Mouse (Mus musculus) fat pad, adult 2 months (tissue): Measurements from ENCODE around the gene Fbxw4.
A peak's percentile ranks its signal among the peaks of the same experiment; 100 is the strongest.

Source experiments
- DNase-seq: peaks from one replicate; pipeline ENCODE4 v3.0.0-alpha.2; 2011; ENCODE audit warnings: low read depth, low spot score; ENCODE audit errors: extremely low read depth

Gene Fbxw4

DNA sequence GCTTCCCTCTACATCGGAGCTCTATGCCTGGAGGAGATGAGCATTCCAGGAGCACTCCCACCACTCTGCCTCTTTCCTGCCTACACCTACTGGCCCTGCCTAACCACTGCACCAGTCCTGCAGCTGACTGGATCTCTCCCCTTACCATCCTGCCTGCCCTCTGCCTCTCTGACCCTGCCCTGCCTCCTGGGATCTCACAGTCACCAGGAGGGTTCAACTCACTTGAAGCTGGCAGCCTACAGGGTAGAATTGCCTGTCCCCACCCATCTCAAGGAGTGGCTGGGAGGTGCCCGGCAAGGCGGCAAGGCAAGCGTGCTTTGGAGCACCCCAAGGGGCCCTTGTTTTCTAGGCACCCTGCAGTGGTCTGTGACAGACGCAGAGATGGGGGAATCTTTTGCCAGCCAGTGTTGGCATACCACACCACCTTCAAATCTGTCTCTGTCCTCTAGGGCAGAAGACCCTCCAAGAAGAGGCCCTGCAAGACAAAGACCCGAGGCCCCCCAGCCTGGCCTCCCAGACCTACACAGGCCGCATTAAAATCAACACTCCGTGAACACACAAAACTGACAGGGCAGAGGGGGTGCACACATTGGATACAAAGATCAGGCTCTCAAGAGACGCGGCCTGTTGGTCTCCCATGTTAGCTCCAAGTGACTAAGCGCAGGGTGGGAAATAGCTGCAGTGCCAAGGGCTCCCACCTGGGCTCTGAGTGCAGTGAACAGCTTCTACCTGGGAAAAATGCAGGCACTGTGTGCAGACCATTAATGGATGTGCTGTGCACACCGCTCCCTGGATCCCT lies 44.5 kb downstream of the Fbxw4 start:
- no peak for DNase-seq

- no peak for DNase-seq
Observed at GRCm38 (mm10) chr19:45614928-45615327, 45.2 kb downstream of the Fbxw4 start.

DNA sequence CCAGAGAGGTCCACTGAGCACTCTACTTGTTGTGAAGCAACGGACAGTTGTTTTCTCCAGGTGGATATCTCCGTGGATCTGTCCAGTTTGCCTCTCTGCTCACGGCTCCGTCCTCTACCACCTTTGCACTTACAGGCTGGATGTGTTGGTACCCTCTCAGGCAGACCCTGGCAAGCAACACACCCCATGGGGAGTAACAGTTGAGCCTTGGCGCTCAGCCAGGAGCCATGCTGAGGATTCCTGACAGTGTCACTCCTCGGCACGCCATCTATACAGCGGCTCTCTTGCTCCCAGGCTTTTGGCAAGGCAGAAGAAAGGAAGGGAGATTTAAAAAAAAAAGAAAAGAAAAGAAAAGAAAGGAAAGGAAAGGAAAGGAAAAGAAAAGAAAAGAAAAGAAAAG lies 45.7 kb downstream of the Fbxw4 start:
- no peak for DNase-seq

DNA sequence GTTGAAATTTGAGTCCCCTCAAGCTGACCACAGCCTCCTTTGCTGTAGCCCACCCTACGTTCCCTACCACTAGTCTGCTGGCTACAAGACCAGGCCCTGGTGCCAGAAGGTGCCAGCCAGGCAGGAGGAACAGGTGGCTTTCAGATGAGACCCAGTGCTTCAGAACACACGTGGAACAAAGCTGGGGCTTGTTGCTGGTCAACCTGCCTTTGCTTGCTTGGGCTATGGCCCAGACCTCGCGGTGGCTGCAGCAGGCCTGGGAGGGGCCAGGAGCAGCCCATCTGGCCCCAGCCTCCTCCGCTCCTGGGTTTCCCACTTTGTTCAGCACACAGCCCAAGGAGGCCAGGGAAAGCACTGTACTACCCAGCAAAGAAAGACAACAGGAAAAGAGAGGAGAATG lies 49.3 kb downstream of the Fbxw4 start:
- DNase-seq: no peak

DNA sequence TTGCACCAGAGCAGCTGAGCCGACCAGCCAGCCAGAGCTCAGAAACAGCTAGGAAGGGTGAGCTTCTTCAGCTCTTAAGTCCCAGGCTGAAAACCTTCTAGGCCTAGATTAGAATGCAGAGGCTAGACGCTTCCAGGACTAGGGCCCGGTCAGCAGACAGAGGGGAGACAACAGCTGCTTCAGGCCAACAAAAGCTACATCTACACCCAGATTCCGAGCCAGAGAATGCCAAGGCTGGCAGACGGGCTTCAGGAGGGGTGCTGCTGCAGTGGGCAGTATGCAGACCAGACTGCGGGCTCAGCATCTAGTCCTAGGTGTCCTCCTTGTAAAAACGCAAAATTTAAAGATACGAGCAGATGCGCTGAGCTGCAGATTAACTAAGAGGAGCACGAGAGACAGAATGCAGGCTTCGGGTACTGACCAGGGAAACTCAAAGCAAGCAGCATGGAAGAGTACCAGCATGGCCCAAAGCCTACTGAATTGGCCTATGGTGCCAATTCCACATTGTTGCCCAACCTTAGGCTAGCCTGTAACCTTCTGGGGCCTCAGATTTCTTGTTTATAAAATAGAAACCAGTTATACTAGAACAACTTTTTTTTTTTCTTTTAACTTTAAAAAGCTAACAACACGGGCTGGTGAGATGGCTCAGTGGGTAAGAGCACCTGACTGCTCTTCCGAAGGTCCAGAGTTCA lies 51.3 kb downstream of the Fbxw4 start:
- no peak for DNase-seq

DNA sequence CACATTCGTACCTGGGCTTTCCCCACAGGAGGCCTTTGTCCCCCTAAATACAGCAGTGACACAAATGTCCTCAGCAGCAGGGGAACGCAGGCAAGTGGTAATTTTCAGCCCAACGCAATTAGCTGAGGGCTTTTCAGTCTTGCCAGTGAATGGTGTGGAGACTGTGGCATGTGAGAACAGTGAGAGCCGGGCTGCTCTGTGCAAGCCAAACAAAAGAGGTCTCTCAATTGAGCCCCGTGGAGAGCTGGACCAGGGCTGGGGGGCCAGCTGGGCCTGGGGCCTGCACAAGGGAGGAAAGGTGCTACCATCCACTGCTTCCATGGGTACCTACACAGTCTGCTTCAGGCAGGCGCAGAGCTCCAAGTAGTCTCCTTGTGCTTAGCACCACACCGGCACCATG lies 52.6 kb downstream of the Fbxw4 start:
- no peak for DNase-seq

GRCm38 (mm10) chr19:45606701-45607100 lies 53.4 kb downstream of the Fbxw4 start:
- no peak for DNase-seq

- no peak for DNase-seq
Observed at GRCm38 (mm10) chr19:45602606-45603005, 57.5 kb downstream of the Fbxw4 start.

DNA sequence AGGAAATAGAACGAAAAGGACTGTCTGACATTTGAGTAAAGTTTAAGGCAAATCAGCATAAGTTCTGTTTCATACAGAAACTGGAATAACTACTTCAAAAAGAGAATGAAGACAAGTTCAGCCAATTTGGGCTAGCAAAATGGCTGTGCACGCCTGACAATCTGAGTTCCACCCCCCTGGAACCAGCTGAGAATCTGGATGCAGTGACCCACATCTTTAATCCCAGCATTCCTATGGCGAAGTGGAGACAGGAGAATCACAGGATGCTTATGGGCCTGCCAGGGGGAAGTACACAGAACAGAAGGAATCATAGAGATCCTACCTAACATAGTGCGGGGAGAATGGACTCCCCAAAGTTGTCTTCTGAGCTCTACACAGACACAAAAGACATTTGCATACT lies 63.0 kb downstream of the Fbxw4 start:
- DNase-seq: no peak

GRCm38 (mm10) chr19:45596434-45596833 lies 63.7 kb downstream of the Fbxw4 start:
- no peak for DNase-seq

DNA sequence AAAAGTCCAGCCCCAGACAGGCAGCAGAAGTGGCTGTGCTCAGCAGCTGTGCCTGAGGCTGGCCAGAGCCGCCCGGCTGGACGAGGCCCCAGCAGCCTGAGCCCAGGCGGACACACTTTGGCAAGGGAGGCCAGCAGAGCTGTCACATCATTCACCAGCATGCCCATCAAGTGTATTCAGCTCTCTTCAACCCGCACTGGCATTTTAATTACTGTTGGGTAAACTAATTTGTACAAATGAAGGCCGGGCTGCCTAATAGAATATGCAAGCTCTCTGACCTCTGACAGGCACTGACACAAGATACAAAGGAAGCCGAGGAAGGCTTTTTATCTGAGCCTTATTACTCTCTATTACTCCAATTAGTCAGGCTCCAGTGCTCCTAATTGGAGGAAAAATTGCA lies 64.1 kb downstream of the Fbxw4 start:
- DNase-seq: no peak

DNA sequence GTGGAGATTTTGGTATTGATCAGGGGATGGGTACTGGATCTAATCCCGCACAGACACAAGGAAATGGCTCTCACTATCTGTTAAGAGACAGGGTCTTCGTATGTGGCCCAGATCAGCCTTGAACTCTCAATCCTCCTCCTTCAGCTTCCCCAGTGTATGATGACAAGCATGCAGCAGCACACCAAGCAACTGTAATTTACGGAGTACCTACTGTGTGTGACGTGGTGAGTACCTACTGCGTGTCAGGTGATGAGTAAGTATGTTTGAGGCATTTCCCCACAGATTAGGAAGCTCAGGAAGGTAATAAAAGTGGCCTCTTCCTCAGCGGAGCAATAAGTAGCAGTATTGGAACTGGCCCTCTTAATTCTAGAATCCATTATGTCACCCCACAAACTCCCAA lies 64.6 kb downstream of the Fbxw4 start:
- no peak for DNase-seq

DNA sequence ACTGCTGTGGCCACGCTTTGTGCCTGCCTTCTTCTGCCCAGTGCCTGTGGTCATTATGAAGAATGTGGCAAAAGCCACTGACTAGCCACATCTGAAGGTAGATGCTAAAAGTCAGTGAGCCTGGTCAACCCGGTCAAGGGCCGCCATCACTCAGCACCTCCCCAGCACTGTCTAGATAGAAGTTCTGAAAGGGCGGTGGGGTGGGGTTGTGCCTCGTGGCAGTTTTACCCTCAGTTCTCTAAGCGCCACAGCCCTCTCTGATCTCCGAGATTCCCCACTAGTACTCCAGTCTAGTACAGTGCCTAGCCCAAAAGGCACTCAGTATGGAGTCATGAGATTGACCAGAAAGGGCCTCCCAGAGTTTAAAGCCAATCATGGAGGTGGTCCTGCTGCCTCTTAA lies 66.0 kb downstream of the Fbxw4 start:
- no peak for DNase-seq

DNA sequence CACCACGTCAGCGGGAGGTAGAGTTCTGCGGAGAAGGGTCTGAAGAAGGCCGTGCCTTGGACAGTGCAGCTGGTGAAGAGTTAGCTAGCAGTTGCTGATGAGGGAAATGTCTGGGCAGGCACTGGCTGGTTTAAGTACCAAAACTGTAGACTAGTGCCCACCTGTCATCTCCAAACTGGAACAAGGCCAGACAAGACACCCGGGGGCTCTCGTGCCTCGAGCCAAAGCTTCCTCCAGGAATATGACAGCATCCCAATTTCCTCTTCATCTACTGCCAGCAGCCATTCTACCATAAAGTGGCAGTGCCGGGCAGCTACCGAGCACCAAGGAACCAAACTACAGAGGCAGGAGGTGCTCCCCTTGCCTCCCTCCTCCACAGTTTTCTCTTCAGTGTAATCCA lies 67.2 kb downstream of the Fbxw4 start:
- DNase-seq: no peak

GRCm38 (mm10) chr19:45591704-45592103 lies 68.4 kb downstream of the Fbxw4 start:
- peak; percentile 87 for DNase-seq

- no peak for DNase-seq
Observed at GRCm38 (mm10) chr19:45589761-45590160, 70.4 kb downstream of the Fbxw4 start.

DNA sequence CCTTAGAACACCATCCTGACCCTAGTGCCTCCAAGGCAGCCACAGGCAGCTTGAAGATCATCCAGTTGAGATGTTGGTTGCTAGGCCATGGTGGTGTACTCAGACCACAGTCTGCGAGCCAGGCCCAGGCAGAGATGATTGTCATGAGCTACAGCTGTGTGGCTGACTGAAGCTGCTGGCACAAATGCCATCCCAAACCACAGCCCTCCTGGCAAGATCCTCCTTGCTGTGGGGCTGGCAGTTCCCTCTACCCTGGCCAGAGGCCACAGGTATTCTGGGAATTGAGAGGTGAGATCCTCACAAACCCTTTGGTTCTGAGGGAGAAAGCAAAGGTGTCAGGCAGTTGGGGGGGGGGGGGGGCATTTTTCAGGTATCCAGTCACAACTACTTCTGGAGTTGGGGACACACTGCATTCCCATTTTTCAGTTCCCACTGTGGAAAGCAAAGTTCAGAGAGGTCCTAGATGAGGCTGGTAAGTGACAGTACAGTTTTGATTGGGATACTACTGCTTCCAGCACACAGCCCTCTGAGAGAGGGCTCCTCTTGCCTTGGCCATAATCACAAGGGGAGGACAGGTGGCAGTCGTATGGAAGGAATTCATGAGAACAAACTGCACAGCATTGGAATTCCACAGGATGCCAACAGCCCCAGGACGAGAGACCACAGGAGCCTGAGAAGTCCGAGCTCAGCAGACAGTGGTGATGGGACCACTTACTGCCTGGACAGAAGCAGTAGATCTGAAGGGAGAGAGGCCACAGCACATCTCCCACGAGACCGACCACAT lies 72.4 kb downstream of the Fbxw4 start:
- DNase-seq: no peak

GRCm38 (mm10) chr19:45586850-45587249 lies 73.3 kb downstream of the Fbxw4 start:
- DNase-seq: no peak

- DNase-seq: no peak
Observed at GRCm38 (mm10) chr19:45584856-45585620, 75.1 kb downstream of the Fbxw4 start.

- DNase-seq: no peak
Observed at GRCm38 (mm10) chr19:45583136-45583535, 77.0 kb downstream of the Fbxw4 start.

- no peak for DNase-seq
Observed at GRCm38 (mm10) chr19:45582161-45582560, 78.0 kb downstream of the Fbxw4 start.
